Mouse (Mus musculus) neural tube, embryonic 13.5 days (tissue): Measurements from ENCODE around the gene Tcf12. TPM values are rescaled to one million over a fixed set of nuclear protein-coding genes. Genes with fewer than 3 reads are reported as not detected.
A peak's percentile ranks its signal among the peaks of the same experiment; 100 is the strongest.

Experiments
- ATAC-seq: fragments of 200-750 bp; cut with Nextera tagmentation; 2 replicates; pipeline ENCODE4 v1.8.0; 2017; ENCODE audit warnings: low read depth, mild to moderate bottlenecking, moderate TSS enrichment, moderate library complexity
- H3K27ac ChIP-seq: fragments of 300-500 bp; sonication (generic); replicated peaks from 2 replicates; pipeline ENCODE4 v1.5.1; 2015; ENCODE audit warnings: moderate library complexity, mild to moderate bottlenecking, inconsistent platforms
- H3K27me3 ChIP-seq: fragments of 300-500 bp; sonication (generic); 2 replicates; pipeline ENCODE4 v1.6.1; 2015; ENCODE audit warnings: mild to moderate bottlenecking, inconsistent platforms
- H3K36me3 ChIP-seq: fragments of 300-500 bp; sonication (generic); 2 replicates; pipeline ENCODE4 v1.6.1; 2015; ENCODE audit warnings: mild to moderate bottlenecking, inconsistent platforms
- H3K4me1 ChIP-seq: fragments of 300-500 bp; sonication (generic); replicated peaks from 2 replicates; pipeline ENCODE4 v1.6.1; 2015; ENCODE audit warnings: inconsistent platforms
- H3K4me2 ChIP-seq: fragments of 300-500 bp; sonication (generic); 2 replicates; pipeline ENCODE4 v1.6.1; 2015; ENCODE audit warnings: inconsistent platforms, mild to moderate bottlenecking, moderate library complexity
- H3K4me3 ChIP-seq: fragments of 300-500 bp; sonication (generic); 2 replicates; pipeline ENCODE4 v1.5.1; 2015; ENCODE audit warnings: mild to moderate bottlenecking, inconsistent platforms
- H3K9ac ChIP-seq: fragments of 300-500 bp; sonication (generic); 2 replicates; pipeline ENCODE4 v1.6.1; 2015; ENCODE audit warnings: moderate library complexity, mild to moderate bottlenecking, inconsistent platforms
- H3K9me3 ChIP-seq: fragments of 300-500 bp; sonication (generic); 2 replicates; pipeline ENCODE4 v1.6.1; 2016; ENCODE audit warnings: inconsistent platforms
- WGBS: fragments of 180-500 bp; shearing (Covaris S2); methylation state at CpG from one replicate; pipeline ENCODE4 v1.1.7; 2015; 5-methylcytosine and 5-hydroxymethylcytosine counted together
- polyA plus RNA-seq: library from polyadenylated mRNA; unstranded; fragments of >200 nt; fragmentation: Nextera tagmentation; extraction: Ambion mirVana; gene quantifications from 2 replicates; pipeline ENCODE4 v1.2.1, GENCODE M21; 2015

Gene Tcf12
- polyA plus RNA-seq, 1 experiment from 2014 or later: 120 TPM

DNA sequence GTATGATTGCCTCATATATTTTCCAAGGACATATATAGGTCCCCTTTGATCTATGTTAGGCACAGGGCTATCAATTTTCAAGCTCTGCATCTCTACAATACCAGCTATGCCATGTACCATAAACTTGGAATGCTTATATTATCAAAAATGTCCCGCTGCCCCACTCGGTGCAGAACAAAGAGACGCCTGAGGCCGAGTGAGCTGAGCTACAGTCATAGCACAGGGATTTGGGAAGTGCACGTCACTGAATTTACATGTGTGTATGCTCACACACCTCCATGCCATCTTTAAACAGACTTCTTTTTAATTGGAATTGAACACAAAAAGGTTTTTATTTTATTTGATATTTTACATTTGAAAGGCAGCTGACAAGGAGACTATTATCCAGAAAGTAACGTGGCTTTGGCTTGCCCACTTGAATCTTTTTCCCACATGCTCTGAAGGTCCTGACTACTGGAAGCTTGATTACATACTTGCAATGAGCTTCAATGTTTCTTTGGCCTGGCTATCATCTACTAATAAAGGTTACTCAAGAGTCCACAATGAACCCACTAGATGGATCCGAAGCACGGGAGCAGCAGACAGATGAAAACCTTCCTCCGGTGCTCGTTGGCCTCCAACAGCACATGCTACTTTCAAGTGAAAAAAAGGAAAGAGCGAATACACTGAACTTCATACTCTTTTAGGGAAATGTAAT, 217.3 kb downstream of the Tcf12 start:
- Histone ChIP-seq H3K36me3 (no peaks in the 10 kb centered on the region), H3K4me1 (peaks cover 61% of the 10 kb centered on the region), H3K4me2 (peak overlapping the region; percentile 63), H3K27ac (peak overlapping the region; percentile 79), H3K27me3 (no peaks in the 10 kb centered on the region), H3K9ac (peak overlapping the region; percentile 72), H3K9me3 (no peaks in the 10 kb centered on the region), H3K4me3 (peak overlapping the region; percentile 43)
- WGBS: 9% methylated on average over 11 of the region's 11 CpGs
- ATAC-seq: peak; percentile 62; the same call in 1 of the 2 replicates

DNA sequence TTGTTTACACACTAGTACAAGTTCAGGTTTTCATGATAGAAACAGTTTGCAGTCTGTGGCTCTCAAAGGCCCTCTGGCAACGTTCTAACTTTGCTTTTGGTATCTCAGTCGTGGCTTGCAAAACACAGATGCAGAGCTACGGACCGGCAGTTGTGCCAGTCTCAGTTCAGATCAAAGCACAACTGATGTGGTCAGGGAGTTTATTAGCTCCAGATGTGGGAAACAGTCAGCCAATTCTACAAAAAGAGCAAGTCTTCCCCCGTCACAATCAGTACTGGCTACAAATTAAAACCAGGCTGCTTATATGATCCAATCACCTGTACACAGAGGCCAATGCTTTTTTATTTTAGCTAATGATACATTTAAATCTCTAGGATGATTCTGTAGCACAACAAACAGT, 223.2 kb downstream of the Tcf12 start:
- Histone ChIP-seq H3K27ac (peak overlapping the region; percentile 10; the same call in 1 of the 2 replicates), H3K9ac (no peak overlapping the region)

DNA sequence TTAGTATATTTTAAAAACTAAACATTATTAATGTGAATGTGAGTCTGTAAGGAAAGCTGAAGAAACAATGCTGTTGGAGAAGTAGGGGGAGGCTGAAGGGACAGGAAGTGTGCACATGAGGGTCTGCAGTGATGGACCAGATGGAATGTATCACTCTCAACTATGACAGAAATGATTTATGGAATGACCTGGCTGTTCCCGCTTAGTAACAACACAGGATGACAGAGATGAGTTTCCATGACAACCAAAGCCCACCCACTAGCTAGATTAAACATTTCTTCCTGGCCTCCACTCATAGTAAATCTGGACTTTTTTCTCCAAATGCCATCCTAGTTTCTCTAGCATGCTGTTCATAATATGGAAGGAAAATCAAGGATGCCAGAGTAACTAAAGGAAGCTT, 231.0 kb downstream of the Tcf12 start:
- Histone ChIP-seq H3K9ac (no peak overlapping the region), H3K27me3 (no peaks in the 10 kb centered on the region), H3K4me3 (no peak overlapping the region), H3K4me1 (peaks cover 48% of the 10 kb centered on the region), H3K27ac (peak overlapping the region; percentile 84), H3K9me3 (0 out of 2 replicates have a peak, but pooled peaks cover 2% of the 10 kb centered on the region), H3K4me2 (no peak overlapping the region), H3K36me3 (peaks cover 40% of the 10 kb centered on the region)
- WGBS: 3% methylated on average over 1 of the region's 1 CpGs
- no peak for ATAC-seq

More for the DNA sequence above, 223.2 kb downstream of the Tcf12 start:
- no peak for ATAC-seq
- peaks cover 2% of the 10 kb centered on the region; the same call in 1 of the 2 replicates for H3K36me3 ChIP-seq
- H3K4me3 ChIP-seq: no peak overlapping the region
- H3K27me3 ChIP-seq: no peaks in the 10 kb centered on the region
- no peaks in the 10 kb centered on the region for H3K9me3 ChIP-seq
- WGBS: 12% methylated on average over 5 of the region's 5 CpGs
- H3K4me1 ChIP-seq: peaks cover 45% of the 10 kb centered on the region
- peak overlapping the region; percentile 40 for H3K4me2 ChIP-seq

DNA sequence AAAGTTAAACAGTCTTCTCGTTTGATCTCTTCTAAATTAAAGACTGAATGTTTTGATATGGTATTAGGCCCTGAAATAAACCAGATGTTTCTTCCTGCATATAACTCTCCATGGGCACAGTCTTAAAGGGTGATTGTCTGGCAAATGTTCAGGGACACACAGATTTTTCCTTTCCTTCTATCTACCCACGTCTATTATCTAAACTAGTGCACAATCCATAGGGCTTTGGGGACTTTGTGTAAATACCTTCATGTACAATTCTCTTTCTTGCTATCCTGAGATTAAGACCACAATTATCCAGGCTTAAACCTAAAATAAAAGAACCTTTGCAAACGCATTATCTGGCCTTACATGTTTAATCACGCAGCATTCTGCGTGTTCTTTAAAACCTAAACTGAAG, 231.7 kb downstream of the Tcf12 start:
- 0 out of 2 replicates have a peak, but pooled peaks have one; percentile 60 for ATAC-seq
- Histone ChIP-seq H3K9ac (no peak overlapping the region), H3K9me3 (0 out of 2 replicates have a peak, but pooled peaks cover 2% of the 10 kb centered on the region), H3K27ac (peak overlapping the region; percentile 84), H3K27me3 (no peaks in the 10 kb centered on the region), H3K4me2 (no peak overlapping the region), H3K4me3 (no peak overlapping the region), H3K4me1 (peaks cover 48% of the 10 kb centered on the region), H3K36me3 (peaks cover 47% of the 10 kb centered on the region)
- 12% methylated on average over 5 of the region's 5 CpGs for WGBS

DNA sequence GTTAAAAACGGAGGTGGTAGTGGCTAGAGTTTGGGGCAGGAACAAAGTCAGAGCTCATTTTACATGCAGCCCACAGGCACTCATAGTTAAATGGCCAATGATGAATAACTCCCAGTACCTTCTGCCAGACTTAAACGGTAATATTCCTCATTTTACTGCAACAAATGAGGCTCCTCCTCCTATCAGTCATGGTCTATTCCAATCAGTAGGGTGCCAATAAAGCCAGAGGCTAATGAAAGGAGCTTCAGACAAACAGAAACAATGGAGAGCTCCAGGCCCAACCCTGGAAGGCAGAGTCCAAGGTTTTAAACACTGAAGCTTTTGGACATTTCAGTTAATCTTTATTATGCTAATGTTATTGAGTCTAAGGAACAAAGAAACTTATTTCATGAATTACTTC, 232.3 kb downstream of the Tcf12 start:
- ATAC-seq: peak; percentile 79
- WGBS: 11% methylated on average over 2 of the region's 2 CpGs
- Histone ChIP-seq H3K27me3 (no peaks in the 10 kb centered on the region), H3K36me3 (peaks cover 52% of the 10 kb centered on the region), H3K9me3 (0 out of 2 replicates have a peak, but pooled peaks cover 2% of the 10 kb centered on the region), H3K4me1 (peaks cover 46% of the 10 kb centered on the region), H3K27ac (peak overlapping the region; percentile 34), H3K9ac (no peak overlapping the region), H3K4me3 (no peak overlapping the region), H3K4me2 (no peak overlapping the region)

DNA sequence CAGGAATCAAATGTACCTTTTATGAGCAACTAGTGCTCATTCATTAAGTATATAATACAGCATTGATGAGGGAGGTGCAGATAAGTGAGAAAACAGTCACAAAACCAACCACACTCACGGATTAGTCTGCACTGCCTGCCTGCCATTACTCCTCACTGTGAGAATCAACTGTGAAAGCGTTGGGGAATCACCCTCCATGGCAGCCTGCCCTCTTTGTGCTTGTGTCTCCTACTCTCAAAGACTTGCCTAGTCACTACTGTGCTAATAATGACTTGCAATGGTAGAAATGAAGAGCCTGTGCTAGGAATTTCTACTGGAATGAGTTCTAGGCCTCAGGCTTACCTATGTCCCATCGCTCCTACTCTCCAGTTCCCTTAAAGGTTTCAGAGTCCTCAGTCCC, 233.8 kb downstream of the Tcf12 start:
- 67% methylated on average over 3 of the region's 3 CpGs for WGBS
- Histone ChIP-seq H3K36me3 (peaks cover 61% of the 10 kb centered on the region), H3K4me3 (no peak overlapping the region), H3K4me1 (peaks cover 38% of the 10 kb centered on the region), H3K27me3 (no peaks in the 10 kb centered on the region), H3K4me2 (no peak overlapping the region), H3K27ac (0 out of 2 replicates have a peak overlapping the region, but pooled peaks have one; percentile 9), H3K9me3 (0 out of 2 replicates have a peak, but pooled peaks cover 2% of the 10 kb centered on the region), H3K9ac (no peak overlapping the region)
- ATAC-seq: no peak

DNA sequence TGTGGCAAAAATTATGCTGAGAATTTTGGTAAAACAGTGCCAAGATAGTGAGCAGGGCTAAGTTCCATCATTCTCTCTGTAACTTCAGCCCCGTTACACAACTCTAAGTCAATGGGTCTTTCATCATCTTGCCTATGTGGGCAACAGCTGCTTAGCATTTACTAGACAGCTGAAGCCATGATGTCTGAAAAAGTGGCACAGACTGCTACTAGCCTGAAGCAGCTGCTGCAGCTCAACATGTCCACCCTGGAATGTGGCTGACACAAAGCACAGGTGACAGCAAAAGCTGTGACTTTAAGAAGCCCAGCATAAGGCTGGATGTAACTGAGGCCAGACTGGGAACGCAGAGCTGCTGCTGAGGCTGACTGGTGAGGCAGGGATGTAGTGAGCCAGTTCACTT, 236.9 kb downstream of the Tcf12 start:
- Histone ChIP-seq H3K9ac (no peak overlapping the region), H3K36me3 (peaks cover 72% of the 10 kb centered on the region), H3K4me1 (peaks cover 17% of the 10 kb centered on the region), H3K4me3 (no peak overlapping the region), H3K27ac (no peak overlapping the region), H3K27me3 (no peaks in the 10 kb centered on the region), H3K4me2 (no peak overlapping the region), H3K9me3 (0 out of 2 replicates have a peak, but pooled peaks cover 2% of the 10 kb centered on the region)
- no peak for ATAC-seq
- WGBS: 63% methylated on average over 2 of the region's 2 CpGs

DNA sequence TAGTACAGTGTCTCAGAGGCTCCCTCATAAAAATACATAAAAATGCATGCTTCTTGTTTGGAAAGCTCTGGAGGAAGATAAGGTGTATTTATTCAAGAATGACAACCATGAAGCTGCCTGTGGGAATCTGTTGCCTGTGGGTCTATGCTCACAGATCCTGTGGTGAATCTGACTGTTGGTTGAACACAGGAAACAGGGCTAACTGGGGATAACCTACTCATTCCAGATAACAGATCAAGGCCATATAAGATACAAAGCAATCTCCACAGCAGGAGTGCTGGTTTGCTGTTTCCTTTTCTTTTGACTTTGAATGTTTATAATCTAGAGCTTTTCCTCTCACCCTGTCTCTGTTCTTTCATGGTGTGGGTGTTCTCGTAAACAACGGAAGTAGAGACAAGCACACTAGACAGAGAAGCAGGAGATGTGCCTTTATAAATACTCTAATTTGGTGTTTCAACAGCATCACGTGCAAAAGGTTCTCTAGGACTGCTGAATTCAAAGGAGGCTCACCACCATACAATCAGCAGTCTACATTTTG, 237.6 kb downstream of the Tcf12 start:
- no peak for ATAC-seq

DNA sequence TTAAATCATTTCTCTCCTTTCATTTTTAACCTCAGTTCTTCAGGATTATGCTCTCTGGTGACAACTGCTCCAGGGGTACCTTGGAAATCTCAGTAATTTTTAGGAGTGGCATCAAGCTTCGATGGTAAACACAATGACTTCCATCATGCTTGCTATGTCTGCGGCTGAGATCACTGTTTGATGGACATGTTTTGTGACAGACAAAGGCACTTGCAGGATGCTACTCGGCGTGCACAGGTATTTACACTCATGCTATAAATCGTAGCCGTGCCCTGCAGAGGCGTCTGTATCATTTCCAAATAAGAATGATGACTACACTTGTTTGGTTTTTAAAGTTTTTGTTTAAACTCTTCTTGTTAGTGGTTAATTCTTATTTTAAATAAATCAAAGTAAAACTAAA, 248.3 kb downstream of the Tcf12 start:
- no peak for ATAC-seq
- H3K27me3 ChIP-seq: no peaks in the 10 kb centered on the region
- peaks cover 3% of the 10 kb centered on the region; the same call in 1 of the 2 replicates for H3K4me1 ChIP-seq
- 63% methylated on average over 7 of the region's 7 CpGs for WGBS
- no peak overlapping the region for H3K4me3 ChIP-seq
- no peak overlapping the region for H3K4me2 ChIP-seq
- H3K9me3 ChIP-seq: no peaks in the 10 kb centered on the region
- H3K36me3 ChIP-seq: peaks cover 24% of the 10 kb centered on the region
- H3K9ac ChIP-seq: no peak overlapping the region
- H3K27ac ChIP-seq: no peak overlapping the region

More for the DNA sequence above, 237.6 kb downstream of the Tcf12 start:
- Histone ChIP-seq H3K4me1 (peaks cover 12% of the 10 kb centered on the region), H3K27me3 (no peaks in the 10 kb centered on the region), H3K27ac (0 out of 2 replicates have a peak overlapping the region, but pooled peaks have one; percentile 49), H3K4me3 (no peak overlapping the region), H3K4me2 (no peak overlapping the region), H3K9ac (no peak overlapping the region), H3K36me3 (peaks cover 75% of the 10 kb centered on the region), H3K9me3 (0 out of 2 replicates have a peak, but pooled peaks cover 2% of the 10 kb centered on the region)
- WGBS: 73% methylated on average over 3 of the region's 3 CpGs

DNA sequence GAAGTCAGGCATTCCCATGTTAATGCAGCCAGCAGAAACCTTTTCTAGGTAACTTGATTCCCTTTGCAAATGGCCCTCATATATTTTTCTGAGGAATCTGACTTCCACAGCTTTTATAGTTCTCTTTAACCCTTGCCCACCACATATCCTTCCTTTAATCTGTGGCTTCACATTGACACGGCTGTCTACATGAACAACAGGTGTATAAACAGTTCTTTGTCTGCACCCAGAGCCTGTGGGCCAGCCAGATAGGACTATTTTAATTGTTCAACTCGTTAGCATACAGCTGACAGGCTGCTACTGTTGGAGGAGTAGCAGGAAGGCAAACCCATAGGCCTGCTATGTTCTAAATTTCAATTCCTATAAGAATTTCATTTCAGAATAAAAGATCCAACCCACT, 250.0 kb downstream of the Tcf12 start:
- Histone ChIP-seq H3K36me3 (peaks cover 28% of the 10 kb centered on the region), H3K4me3 (no peak overlapping the region), H3K4me2 (no peak overlapping the region), H3K27ac (no peak overlapping the region), H3K4me1 (peaks cover 3% of the 10 kb centered on the region; the same call in 1 of the 2 replicates), H3K9me3 (no peaks in the 10 kb centered on the region), H3K27me3 (no peaks in the 10 kb centered on the region), H3K9ac (no peak overlapping the region)
- ATAC-seq: no peak
- WGBS: 7% methylated on average over 2 of the region's 2 CpGs

DNA sequence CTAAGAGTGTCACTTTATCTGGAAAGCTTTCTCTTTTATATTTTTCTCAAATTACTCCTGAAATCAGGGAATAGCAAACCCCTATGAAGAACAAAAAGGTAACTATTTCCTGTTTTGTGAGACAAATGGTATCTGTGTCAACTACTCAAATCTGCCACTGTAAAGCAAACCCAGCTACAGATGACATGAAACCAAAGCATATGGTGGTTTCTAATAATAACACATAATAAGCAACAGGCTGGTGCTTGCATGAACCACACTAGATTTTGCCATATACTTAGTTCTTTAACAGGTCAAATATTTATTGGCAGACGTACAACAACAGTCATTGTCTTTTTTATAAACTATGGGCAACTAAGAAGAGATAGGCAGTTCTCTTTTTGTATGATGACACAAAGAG, 253.7 kb downstream of the Tcf12 start:
- H3K27ac ChIP-seq: no peak overlapping the region
- H3K9me3 ChIP-seq: no peaks in the 10 kb centered on the region
- H3K27me3 ChIP-seq: no peaks in the 10 kb centered on the region
- H3K4me1 ChIP-seq: peaks cover 3% of the 10 kb centered on the region; the same call in 1 of the 2 replicates
- no peak for ATAC-seq
- peaks cover 60% of the 10 kb centered on the region for H3K36me3 ChIP-seq
- 90% methylated on average over 1 of the region's 1 CpGs for WGBS
- H3K4me3 ChIP-seq: no peak overlapping the region
- H3K4me2 ChIP-seq: no peak overlapping the region
- no peak overlapping the region for H3K9ac ChIP-seq

DNA sequence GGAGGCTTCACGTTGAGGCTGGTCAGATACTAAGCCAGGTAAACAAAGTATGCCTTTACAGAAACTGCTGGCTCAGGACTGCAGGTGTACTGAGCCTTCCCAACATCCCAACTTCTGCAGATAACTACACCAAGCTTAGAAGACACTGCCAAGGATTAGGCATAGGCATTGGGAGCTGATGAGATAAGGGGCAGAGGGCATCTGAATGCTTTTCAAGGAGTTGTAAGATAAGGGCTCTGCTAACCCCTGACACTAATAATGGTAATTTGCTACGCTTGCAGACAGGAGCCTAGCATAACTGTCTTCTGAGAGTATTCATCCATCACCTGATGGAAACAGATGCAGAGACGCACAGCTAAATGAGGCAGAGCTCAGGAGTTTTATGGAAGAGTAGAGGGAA, 257.8 kb downstream of the Tcf12 start:
- no peak for ATAC-seq
- Histone ChIP-seq H3K9ac (no peak overlapping the region), H3K36me3 (peaks cover 83% of the 10 kb centered on the region), H3K9me3 (no peaks in the 10 kb centered on the region), H3K27ac (no peak overlapping the region), H3K4me1 (no peaks in the 10 kb centered on the region), H3K4me2 (no peak overlapping the region), H3K4me3 (no peak overlapping the region), H3K27me3 (no peaks in the 10 kb centered on the region)
- WGBS: 77% methylated on average over 3 of the region's 3 CpGs
